Mouse (Mus musculus): ENCODE results near the gene Ell3.

DNA sequence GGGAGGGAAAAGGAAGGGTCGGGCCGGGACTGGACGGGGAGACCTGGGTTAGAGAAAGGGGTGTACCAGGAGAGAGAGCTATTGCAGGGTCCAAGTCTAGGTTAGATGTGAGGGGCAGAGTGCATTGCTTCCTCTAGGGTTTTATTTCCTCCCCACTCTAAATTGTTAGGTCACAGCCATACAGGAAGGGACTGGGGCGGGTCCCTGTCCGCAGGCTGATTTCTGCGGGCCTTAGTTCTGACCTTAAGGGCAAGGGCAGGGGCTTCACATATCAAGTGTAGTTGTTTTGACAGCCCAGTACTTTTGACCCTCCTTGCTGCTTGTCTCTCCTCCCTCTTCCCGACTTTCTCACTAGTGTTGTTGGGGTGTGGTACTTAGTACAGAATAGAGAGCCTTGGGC is 6.0 kb upstream of the Ell3 start:
- TF ChIP-seq GATA1 (IDR thresholded peaks at IDR 0.05; ENCODE audit: borderline replicate concordance, low read length) (no peak), FLI1 (IDR thresholded peaks at IDR 0.05; ENCODE audit: low read length) (no peak)

Data from megakaryocyte, embryonic 14.5 days (primary cell).